Mouse (Mus musculus) regulatory T cell (primary cell): ENCODE results near the gene Mut.

ENCODE experiments used
- in situ Hi-C: fragments of 300-600 bp; cut with MboI, MseI; formaldehyde crosslinking; loops from one replicate; pipeline ENCODE4 v1.15.1; 2025; ENCODE audit warnings: high pct_unique_total_duplicates

The Mut gene

DNA sequence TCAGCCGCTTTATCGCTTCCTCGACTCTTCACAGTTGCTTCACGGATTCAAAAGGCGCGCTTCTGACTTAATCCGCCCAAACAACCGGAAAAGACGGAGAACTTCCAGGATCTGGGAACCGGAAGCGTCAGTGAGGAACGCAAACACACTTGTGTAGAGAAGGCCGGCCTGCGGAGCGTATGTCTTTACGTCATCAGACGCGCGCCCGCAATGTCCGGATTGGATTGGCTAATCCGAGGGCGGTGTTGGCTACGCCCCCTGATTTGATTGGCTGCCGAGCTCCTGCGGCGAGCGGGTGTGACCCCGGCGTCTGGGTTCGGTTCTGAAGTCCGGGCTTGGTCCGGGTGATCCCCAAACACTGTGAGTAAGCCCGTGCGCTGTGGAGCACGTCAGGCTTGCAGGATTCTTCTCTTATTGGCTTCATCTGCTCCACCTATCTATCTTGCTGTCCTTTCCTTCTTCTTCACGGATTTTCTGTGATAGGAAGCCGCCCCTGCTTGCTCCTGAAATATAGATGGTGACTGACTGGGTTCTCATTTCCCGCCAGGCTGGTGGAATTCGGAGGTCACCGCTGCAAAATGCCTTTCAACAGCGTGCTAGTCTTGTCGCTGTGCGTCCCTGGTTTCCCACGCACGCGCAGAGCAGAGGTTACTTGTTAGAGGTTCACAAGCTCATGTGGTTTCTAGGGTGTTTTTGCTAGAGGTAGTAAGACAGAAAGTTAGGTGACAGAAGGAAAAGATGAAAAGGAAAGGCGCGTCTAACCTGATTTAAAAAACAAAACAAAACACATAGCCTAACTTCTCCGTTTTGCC, at the start of gene Mut, which contains the start of gene Cenpq:
TSS of gene Mut (plus strand) at position 266 of the 812 bp plus-strand sequence.
TSS of gene Cenpq (minus strand) at position 628 of the 812 bp plus-strand sequence.
- in situ Hi-C loops: no loop called here

- in situ Hi-C loops: no loop called here
Measured at GRCm38 (mm10) chr17:40885155-40885554, 49.3 kb upstream of the Mut start.

GRCm38 (mm10) chr17:40887849-40888536, 46.5 kb upstream of the Mut start:
- in situ Hi-C loops: no loop called here

GRCm38 (mm10) chr17:40896863-40897262, 37.6 kb upstream of the Mut start:
- in situ Hi-C loops: no loop called here

GRCm38 (mm10) chr17:40899783-40900363, 34.6 kb upstream of the Mut start:
- in situ Hi-C loops: no loop called here

- in situ Hi-C loops: no loop called here
Measured at GRCm38 (mm10) chr17:40903345-40903744, 31.1 kb upstream of the Mut start.

DNA sequence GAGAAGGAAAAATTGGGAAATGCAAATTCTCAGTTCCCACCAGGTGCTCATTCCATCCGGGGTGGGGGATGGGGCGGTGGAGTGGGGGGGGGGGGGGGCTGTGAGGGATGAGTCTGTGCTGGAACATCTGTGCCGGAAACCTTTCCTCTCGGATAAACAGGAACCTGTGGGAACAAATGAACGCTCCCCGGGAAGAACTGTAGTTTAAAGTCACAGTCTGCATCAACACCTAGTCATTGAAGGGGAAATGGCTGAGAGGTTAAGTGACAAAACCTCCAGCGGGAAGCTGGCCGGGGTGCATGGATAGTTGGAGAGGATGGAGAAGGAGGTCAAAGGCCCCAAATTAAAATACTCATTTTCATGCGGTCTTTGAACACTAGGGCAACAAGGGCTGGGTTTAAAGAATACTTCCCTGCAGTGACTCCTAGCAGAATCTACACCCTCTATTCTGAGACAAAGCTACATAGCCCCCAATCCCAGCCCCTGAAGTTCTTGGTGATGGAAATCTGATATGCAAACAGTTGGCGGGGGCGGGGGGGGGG, 30.4 kb upstream of the Mut start:
- in situ Hi-C loops: no loop called here

DNA sequence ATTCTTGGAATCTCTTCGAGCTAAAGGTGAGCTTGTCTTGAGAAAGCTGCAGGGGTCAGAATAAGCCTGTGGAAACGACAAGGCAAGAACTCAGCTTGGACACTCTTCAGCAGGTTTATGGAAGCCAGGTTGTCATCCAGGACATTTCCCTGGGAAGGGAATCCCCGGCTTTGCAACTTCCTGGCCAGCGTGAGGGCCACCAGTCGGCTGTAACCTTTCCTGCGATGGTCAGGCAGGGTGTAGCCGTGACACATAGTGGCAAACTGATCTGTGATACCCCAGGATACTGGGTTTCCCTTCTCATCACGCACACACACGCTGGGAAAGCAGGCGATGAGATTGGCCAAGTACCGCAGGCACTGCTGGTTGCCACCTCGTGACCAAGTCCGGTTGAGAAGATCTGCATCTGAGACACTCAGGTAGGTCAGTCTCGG, 29.7 kb upstream of the Mut start:
- in situ Hi-C loops: no loop called here

- in situ Hi-C loops: no loop called here
Measured at GRCm38 (mm10) chr17:40914250-40914649, 20.2 kb upstream of the Mut start, which contains the start of gene Glyatl3. TSS of gene Glyatl3 (minus strand) at chr17:40914350.

GRCm38 (mm10) chr17:40915499-40915898, 19.0 kb upstream of the Mut start:
- in situ Hi-C loops: no loop called here

DNA sequence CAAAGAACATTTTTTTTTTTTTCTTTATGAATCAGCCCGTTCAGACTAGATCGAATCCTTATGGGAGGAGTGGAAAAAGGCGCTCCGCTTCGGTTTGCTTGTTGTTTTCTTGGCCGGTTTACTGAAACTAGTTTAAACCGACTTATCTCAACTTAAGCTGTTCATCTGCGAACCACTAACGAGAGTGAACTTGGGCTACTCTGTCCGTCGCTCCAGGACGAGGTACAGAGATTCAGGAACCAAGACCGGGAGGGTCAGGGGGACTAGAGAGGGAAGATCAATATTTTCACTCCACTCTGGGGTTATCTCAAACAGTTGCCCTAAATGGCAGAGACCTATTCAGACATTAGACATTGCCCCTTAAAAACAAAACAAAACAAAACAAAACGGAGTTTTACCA, 500 bp upstream of the Mut start:
- in situ Hi-C loops: no loop called here

- in situ Hi-C loops: no loop called here
Measured at GRCm38 (mm10) chr17:40948518-40948917, 14.0 kb downstream of the Mut start.

DNA sequence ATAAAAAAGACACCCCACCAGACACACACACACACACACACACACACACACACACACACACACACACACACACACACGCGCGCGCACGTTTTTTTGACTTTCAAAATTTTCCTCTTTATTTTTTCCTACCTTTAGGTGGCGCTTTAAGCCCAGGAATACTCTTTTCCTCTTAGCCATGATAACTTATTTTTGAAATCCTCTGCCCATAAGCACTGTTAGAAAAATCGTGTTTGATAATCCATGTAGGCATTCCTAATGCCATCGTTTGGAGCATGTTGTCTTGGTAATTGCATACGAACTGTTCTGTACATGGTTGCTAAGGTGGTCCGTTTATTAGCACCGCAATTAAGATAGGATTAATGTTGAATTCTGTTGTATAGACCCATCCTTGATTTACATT, 43.4 kb downstream of the Mut start:
- in situ Hi-C loops: no loop called here

- in situ Hi-C loops: no loop called here
Measured at GRCm38 (mm10) chr17:40992102-40992501, 57.6 kb downstream of the Mut start.
